Mouse (Mus musculus) liver, embryonic 11.5 days (tissue): ENCODE data around the gene Scp2d1. TPM values are rescaled to one million over a fixed set of nuclear protein-coding genes. Genes with fewer than 3 reads are reported as not detected.

Experiments
- ATAC-seq: fragments of 200-750 bp; cut with Nextera tagmentation; replicated peaks from 2 replicates; pipeline ENCODE4 v1.8.0; 2017; ENCODE audit warnings: moderate number of reproducible peaks, mild to moderate bottlenecking, moderate TSS enrichment, moderate library complexity; ENCODE audit not compliant: low FRiP score
- DNase-seq: peaks from one replicate; pipeline ENCODE4 v3.0.0-alpha.2; 2017; ENCODE audit warnings: low spot score
- H3K27ac ChIP-seq: fragments of 300-500 bp; sonication (generic); 2 replicates; pipeline ENCODE4 v1.5.1; 2014; ENCODE audit warnings: mild to moderate bottlenecking, low read depth, low read length, control low read depth
- H3K27me3 ChIP-seq: fragments of 300-500 bp; sonication (generic); replicated peaks from 2 replicates; pipeline ENCODE4 v1.6.1; 2014; ENCODE audit warnings: low read length, mixed read lengths; ENCODE audit not compliant: control insufficient read depth, insufficient read depth
- H3K36me3 ChIP-seq: fragments of 300-500 bp; sonication (generic); 2 replicates; pipeline ENCODE4 v1.6.1; 2014; ENCODE audit warnings: mild to moderate bottlenecking, low read length, moderate library complexity, mixed read lengths; ENCODE audit not compliant: control insufficient read depth, insufficient read depth
- H3K4me1 ChIP-seq: fragments of 300-500 bp; sonication (generic); replicated peaks from 2 replicates; pipeline ENCODE4 v1.6.1; 2014; ENCODE audit warnings: low read length, mixed read lengths; ENCODE audit not compliant: control insufficient read depth, insufficient read depth
- H3K4me2 ChIP-seq: fragments of 300-500 bp; sonication (generic); 2 replicates; pipeline ENCODE4 v1.6.1; 2014; ENCODE audit warnings: mild to moderate bottlenecking, control low read depth, moderate library complexity
- H3K4me3 ChIP-seq: fragments of 300-500 bp; sonication (generic); 2 replicates; pipeline ENCODE4 v1.5.1; 2014; ENCODE audit warnings: low read depth, low read length, control low read depth
- H3K9ac ChIP-seq: fragments of 300-500 bp; sonication (generic); 2 replicates; pipeline ENCODE4 v1.6.1; 2014; ENCODE audit warnings: low read depth, low read length, control low read depth
- H3K9me3 ChIP-seq: fragments of 300-500 bp; sonication (generic); 2 replicates; pipeline ENCODE4 v1.6.1; 2016; ENCODE audit warnings: low read length, inconsistent platforms, mixed read lengths; ENCODE audit not compliant: control insufficient read depth
- WGBS: fragments of 180-500 bp; shearing (Covaris S2); extraction: QIAGEN DNeasy Blood & Tissue Kit; methylation state at CpG from one replicate; pipeline ENCODE4 v1.1.7; 2014; 5-methylcytosine and 5-hydroxymethylcytosine counted together
- polyA plus RNA-seq: library from polyadenylated mRNA; unstranded; fragments of >200 nt; fragmentation: Nextera tagmentation; extraction: Ambion mirVana; gene quantifications from 2 replicates; pipeline ENCODE4 v1.2.1, GENCODE M21; 2014

Scp2d1 gene
- polyA plus RNA-seq, 1 experiment from 2014 or later = not detected

- 76% methylated on average over 14 of the region's 14 CpGs for WGBS
- ATAC-seq = no peak
Measured at GRCm38 (mm10) chr2:144791671-144792294, 31.7 kb upstream of the Scp2d1 start.

GRCm38 (mm10) chr2:144797515-144797914, 25.9 kb upstream of the Scp2d1 start:
- DNase-seq = peak; percentile 11
- Histone ChIP-seq H3K36me3 (no peaks in the 10 kb centered on the region), H3K27me3 (no peaks in the 10 kb centered on the region), H3K9me3 (no peaks in the 10 kb centered on the region), H3K27ac (no peak overlapping the region), H3K4me3 (no peak overlapping the region), H3K9ac (no peak overlapping the region), H3K4me2 (no peak overlapping the region), H3K4me1 (no peaks in the 10 kb centered on the region)
- ATAC-seq = no peak
- 53% methylated on average over 8 of the region's 8 CpGs for WGBS

More at GRCm38 (mm10) chr2:144791671-144792294, 31.7 kb upstream of the Scp2d1 start:
- Histone ChIP-seq H3K27me3 (no peaks in the 10 kb centered on the region), H3K9me3 (no peaks in the 10 kb centered on the region), H3K27ac (no peak overlapping the region), H3K4me2 (no peak overlapping the region), H3K4me1 (no peaks in the 10 kb centered on the region), H3K4me3 (no peak overlapping the region), H3K9ac (no peak overlapping the region), H3K36me3 (no peaks in the 10 kb centered on the region)
- DNase-seq = no peak

DNA sequence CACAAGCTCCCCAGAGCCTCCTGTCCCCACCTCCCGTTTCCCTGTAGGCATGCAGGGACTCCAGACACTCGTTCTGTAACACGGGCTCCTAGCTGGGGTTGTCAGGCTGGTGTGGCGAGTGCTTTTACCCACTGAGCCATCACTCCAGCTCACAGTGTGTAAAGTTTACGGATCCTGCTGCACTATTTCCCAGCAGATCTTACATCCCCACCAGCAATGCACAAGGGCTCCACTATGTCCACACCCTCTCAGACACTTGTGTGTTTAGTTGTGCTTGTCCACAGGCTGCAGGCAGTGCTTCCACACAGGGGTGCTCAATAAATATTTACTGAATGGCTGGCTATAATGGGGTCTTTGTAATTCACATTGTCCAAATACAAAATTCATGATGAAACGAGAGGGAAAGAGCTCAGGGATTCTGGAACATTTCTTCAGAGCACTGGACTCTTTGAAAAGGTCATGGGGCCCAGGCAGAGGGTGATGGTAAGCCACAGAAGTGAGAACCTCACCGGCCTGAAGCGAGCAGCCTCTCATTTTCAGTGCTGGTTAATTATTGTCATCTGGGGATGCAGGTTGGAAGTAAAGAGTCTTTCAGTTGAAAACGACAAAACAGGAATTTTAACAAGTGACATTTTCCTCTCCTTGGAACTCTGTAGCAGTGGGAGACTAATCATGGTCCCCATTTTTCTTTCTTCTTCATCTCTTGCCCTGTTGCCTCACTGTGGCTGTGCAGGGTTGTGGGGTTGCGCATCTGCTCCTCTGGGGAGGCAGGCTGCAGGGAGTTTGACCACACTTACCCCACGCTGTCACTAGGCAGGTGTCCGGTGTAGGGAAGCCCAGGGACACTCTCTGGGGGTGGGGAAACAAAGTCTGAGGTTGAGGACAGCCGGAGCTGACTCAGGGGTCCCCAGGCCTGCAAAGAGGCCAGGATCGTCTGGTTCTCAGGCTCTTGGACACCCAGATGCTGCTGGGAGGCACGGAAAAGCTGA, 15.4 kb upstream of the Scp2d1 start:
- H3K9me3 ChIP-seq = no peaks in the 10 kb centered on the region
- no peak for DNase-seq
- 57% methylated on average over 15 of the region's 15 CpGs for WGBS

GRCm38 (mm10) chr2:144828457-144828985, 5.1 kb downstream of the Scp2d1 start:
- H3K27ac ChIP-seq = no peak overlapping the region
- no peaks in the 10 kb centered on the region for H3K9me3 ChIP-seq
- no peak overlapping the region for H3K4me2 ChIP-seq
- H3K4me3 ChIP-seq = no peak overlapping the region
- H3K4me1 ChIP-seq = no peaks in the 10 kb centered on the region
- no peaks in the 10 kb centered on the region for H3K36me3 ChIP-seq
- ATAC-seq (no peak), DNase-seq (no peak)
- WGBS = 81% methylated on average over 8 of the region's 8 CpGs
- no peaks in the 10 kb centered on the region for H3K27me3 ChIP-seq
- H3K9ac ChIP-seq = no peak overlapping the region

More for the DNA sequence above, 15.4 kb upstream of the Scp2d1 start:
- Histone ChIP-seq H3K9ac (no peak overlapping the region), H3K4me3 (no peak overlapping the region), H3K4me2 (no peak overlapping the region), H3K36me3 (no peaks in the 10 kb centered on the region), H3K4me1 (no peaks in the 10 kb centered on the region), H3K27me3 (no peaks in the 10 kb centered on the region), H3K27ac (no peak overlapping the region)
- no peak for ATAC-seq

- Histone ChIP-seq H3K4me3 (no peak overlapping the region), H3K4me2 (no peak overlapping the region), H3K9ac (no peak overlapping the region), H3K36me3 (no peaks in the 10 kb centered on the region), H3K27ac (no peak overlapping the region), H3K9me3 (no peaks in the 10 kb centered on the region), H3K27me3 (no peaks in the 10 kb centered on the region), H3K4me1 (no peaks in the 10 kb centered on the region)
- DNase-seq (no peak), ATAC-seq (no peak)
- 80% methylated on average over 5 of the region's 5 CpGs for WGBS
Measured at GRCm38 (mm10) chr2:144836667-144837311, 13.3 kb downstream of the Scp2d1 start.

GRCm38 (mm10) chr2:144837312-144837679, 13.8 kb downstream of the Scp2d1 start:
- no peak for ATAC-seq
- 87% methylated on average over 3 of the region's 3 CpGs for WGBS
- Histone ChIP-seq H3K27ac (no peak overlapping the region), H3K9ac (no peak overlapping the region), H3K4me3 (no peak overlapping the region), H3K27me3 (no peaks in the 10 kb centered on the region), H3K4me1 (no peaks in the 10 kb centered on the region), H3K9me3 (no peaks in the 10 kb centered on the region), H3K36me3 (no peaks in the 10 kb centered on the region), H3K4me2 (no peak overlapping the region)
- no peak for DNase-seq

- Histone ChIP-seq H3K27me3 (no peaks in the 10 kb centered on the region), H3K9ac (no peak overlapping the region), H3K27ac (no peak overlapping the region), H3K36me3 (no peaks in the 10 kb centered on the region), H3K4me1 (no peaks in the 10 kb centered on the region), H3K9me3 (no peaks in the 10 kb centered on the region), H3K4me3 (no peak overlapping the region), H3K4me2 (no peak overlapping the region)
- no peak for DNase-seq
- WGBS = 66% methylated on average over 2 of the region's 2 CpGs
- ATAC-seq = no peak
Measured at GRCm38 (mm10) chr2:144868827-144869226, 45.4 kb downstream of the Scp2d1 start.
